Mouse (Mus musculus): ENCODE results near the gene Plekhs1.

DNA sequence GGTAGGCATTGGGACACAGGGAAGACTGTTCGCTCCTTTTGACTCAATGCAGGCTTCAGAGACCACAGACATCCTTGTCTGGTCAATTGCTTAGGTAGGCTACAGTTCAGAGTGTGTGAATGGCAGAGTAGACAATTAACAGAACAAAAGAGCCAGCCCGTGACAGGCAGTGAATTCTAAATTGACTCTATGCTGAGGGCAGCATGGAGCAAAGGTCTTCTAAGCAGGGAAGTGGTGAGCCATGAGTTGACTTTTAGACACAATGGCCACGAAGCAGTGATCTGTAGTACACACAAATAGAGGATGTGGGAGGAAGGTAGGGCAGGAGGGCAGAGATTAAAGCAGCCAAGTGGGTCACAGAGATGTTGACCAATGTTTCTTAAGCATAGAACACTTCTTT, 16.4 kb downstream of the Plekhs1 start:
- no peak for TF ChIP-seq CTCF (IDR thresholded peaks at IDR 0.05; ENCODE audit: low read depth)
- TF ChIP-seq EP300 (IDR thresholded peaks at IDR 0.05; ENCODE audit: low read depth), result no peak

Data from liver, postnatal 0 days (tissue).